Mouse (Mus musculus): ENCODE data around the gene Mgat5.

Gene Mgat5

DNA sequence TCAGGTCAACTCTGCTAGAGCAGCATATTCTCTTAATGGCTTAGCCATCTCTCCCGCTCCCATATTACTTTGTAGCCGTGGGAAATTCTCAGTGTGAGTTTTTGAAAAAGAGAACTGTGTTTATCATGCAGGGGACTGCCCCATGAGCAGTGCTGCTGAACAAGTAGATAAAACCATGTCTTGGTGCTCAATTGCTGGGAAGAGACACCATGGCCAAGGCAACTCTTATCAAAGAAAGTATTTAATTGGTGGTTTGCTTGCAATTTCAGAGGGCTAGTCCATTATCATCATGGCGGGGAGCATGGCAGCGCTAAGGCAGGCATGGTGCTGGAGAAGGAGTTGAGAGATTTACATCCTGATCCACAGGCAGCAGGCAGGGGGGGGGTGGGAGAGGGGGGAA, 54.9 kb downstream of the Mgat5 start:
- DNase-seq (ENCODE audit: low read depth, low spot score) = no peak

- DNase-seq (ENCODE audit: low read depth, low spot score) = no peak
These were observed 56.2 kb downstream of the Mgat5 start for GRCm38 (mm10) chr1:127260969-127261368.

- no peak for DNase-seq (ENCODE audit: low read depth, low spot score)
These were observed 57.5 kb downstream of the Mgat5 start for GRCm38 (mm10) chr1:127262170-127262837.

GRCm38 (mm10) chr1:127267985-127268384, 63.2 kb downstream of the Mgat5 start:
- no peak for DNase-seq (ENCODE audit: low read depth, low spot score)

- no peak for DNase-seq (ENCODE audit: low read depth, low spot score)
These were observed 64.5 kb downstream of the Mgat5 start for GRCm38 (mm10) chr1:127269343-127269742.

DNA sequence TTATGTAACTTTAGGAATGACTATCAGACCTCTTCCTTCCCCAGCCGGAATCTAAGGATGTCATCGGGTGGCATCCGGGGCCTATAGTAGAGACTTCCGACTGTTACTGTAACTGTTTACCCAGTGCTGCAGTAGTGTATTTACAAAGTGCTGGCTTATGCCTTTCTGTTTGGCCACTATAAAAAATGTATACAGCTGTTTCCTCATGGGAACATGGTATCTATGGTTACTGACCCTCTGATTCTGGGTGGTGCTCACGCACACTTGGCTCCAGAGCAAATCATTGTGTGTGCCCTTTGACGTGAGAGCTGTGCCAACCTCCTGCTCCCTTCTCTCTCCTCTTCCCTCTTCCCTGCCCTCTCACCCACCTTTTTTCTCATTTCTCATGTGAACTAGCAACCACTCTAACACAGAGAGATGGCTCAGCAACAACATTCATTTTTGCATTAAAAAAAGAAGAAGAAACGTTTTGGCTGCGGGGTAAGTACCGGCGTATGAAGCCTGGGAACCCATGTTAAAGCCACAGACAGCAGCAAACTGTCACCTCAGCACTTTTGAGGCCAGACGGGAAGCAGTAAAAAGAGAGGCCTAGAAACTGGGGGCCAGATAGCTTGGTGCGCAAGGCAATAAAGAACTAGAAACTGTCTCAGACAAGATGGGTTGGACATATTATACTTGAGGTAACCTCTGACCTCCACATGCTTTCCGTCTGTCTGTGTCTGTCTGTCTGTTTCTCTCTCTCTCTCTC, 65.6 kb downstream of the Mgat5 start:
- no peak for DNase-seq (ENCODE audit: low read depth, low spot score)

GRCm38 (mm10) chr1:127271156-127271555, 66.3 kb downstream of the Mgat5 start:
- DNase-seq (ENCODE audit: low read depth, low spot score) = no peak

DNA sequence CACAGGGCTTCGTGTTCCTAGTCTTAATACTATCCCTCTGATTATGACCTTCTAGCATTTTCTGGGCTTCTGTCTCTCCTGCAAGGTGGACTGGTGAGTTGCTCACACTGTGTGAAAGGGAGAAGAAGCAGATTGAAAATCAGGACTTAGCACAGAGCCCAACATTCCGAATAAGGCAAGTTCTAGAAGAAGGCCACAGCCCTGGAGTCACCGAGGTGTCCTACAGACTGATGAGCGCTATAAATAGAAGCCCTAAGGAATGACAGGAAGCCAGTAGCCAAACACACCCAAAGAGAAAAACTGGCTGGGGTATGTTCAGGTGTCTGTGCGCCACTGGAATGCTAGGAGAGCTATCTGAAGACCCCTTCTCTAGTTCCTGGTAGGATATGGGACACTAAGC, 68.5 kb downstream of the Mgat5 start:
- DNase-seq (ENCODE audit: low read depth, low spot score) = no peak

DNA sequence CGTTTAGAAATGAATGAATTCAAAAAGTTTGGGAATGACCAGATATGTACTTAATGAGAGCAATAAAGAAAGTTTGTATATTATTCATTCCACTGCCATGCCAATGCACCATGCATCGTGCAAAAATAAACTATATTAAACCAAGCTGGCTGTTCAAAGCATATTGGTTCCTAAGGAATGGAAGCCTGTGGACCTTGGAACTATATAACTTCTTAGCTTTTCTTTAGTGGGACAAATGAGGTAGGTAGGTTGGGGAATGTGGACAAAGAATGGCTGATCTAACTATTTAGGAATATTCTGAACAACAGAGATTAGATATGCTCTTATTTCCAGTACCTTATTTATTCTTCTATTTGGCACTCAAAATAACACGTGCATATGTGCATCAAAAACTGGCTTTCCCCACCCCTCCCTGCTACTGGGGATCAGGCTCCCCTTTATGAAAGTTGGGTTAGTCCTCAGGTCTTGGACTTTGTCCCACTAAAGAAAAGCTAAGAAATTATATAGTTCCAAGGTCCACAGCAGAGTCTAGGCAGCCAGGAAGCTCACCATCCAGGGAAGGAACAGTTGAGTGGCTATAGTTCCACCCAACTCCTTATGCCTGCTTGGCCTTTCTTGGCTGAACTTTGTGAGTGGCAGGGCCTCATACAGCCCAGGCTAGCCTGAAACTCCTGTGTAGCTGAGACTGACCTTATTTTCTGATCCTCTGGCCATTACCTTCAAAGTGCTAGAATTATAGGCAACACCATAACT, 70.9 kb downstream of the Mgat5 start:
- DNase-seq (ENCODE audit: low read depth, low spot score) = no peak

GRCm38 (mm10) chr1:127278067-127278466, 73.3 kb downstream of the Mgat5 start:
- no peak for DNase-seq (ENCODE audit: low read depth, low spot score)

GRCm38 (mm10) chr1:127280256-127280655, 75.4 kb downstream of the Mgat5 start:
- DNase-seq (ENCODE audit: low read depth, low spot score) = no peak

DNA sequence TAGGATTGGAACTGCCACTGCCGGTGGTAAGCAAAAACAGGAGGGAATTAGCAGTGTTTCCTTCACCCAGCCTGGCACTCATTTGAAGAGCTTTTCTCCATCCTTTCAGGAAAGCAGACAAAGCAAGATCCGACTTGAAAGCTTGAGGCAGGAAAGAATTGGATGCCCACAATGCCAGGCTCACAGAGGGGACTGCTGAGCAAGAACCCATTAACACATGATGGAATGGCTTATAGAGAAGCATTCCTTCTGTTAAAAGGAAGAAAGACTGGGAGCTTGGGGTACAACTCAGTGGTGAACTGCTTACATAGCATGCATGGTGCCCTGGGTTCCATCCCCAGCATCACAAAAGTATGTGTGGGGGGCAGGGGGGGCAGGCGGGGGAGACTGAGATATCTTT, 80.2 kb downstream of the Mgat5 start:
- DNase-seq (ENCODE audit: low read depth, low spot score) = no peak

GRCm38 (mm10) chr1:127287505-127287904, 82.7 kb downstream of the Mgat5 start:
- DNase-seq (ENCODE audit: low read depth, low spot score) = no peak

- no peak for DNase-seq (ENCODE audit: low read depth, low spot score)
These were observed 86.1 kb downstream of the Mgat5 start for GRCm38 (mm10) chr1:127290879-127291278.

GRCm38 (mm10) chr1:127291721-127292120, 86.9 kb downstream of the Mgat5 start:
- DNase-seq (ENCODE audit: low read depth, low spot score) = no peak

DNA sequence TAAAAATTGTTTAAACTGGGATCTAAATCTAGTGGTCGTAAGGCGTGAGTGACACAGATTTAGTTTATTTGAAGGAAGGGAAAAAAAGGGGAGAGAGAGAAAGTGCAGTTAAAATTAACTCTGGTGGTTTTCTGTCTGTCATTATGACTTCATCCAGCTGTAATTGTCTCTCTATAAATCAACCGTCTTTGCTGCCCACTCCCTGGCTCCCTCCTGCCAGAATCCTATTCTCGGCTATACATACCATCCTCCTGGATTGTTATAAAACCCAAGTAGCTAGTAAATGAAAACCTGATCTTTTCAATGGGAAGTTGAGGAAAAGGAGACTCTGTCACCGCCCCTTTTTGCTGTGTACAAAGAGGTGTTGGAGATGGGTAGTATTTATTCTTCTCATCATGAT, 88.5 kb downstream of the Mgat5 start:
- no peak for DNase-seq (ENCODE audit: low read depth, low spot score)

DNA sequence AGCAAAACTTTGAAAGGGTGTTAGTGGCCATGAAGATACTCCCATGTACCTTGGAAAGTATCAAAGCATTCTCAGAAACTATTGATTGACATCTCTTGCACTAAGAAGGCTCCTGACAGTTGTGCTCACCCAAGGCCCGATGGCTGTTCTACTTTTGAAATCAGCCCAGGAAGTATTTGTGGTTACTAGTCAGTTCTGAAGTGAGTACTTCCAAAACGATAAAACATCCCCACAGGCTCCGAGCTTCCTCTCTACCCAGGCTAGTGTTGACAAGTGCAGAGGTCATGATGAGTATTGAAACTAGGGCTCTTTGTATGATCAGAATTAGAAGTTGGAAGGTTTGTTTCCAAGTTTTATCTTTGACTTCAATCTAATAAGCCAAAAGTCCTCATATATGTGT, 92.0 kb downstream of the Mgat5 start:
- DNase-seq (ENCODE audit: low read depth, low spot score) = no peak

DNA sequence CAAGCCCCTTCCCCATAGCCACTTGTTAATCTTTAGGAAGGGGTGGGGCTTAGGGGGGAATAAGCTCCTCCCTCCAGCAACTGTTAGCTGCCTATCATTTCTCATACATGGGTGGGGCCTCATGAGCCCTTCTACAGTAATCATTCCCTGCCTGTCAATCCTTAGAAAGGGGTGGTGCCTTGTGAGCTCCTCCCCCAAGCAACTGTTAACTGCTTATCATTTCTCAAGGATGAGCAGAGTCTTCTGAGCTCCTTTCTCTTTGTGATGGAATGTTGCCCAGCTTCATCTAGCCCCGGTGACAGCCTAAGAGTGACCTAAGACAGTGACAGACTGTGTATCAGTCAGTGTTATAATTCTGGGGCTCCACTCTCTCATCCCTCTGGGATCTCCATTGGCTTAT, 95.0 kb downstream of the Mgat5 start:
- no peak for DNase-seq (ENCODE audit: low read depth, low spot score)

DNA sequence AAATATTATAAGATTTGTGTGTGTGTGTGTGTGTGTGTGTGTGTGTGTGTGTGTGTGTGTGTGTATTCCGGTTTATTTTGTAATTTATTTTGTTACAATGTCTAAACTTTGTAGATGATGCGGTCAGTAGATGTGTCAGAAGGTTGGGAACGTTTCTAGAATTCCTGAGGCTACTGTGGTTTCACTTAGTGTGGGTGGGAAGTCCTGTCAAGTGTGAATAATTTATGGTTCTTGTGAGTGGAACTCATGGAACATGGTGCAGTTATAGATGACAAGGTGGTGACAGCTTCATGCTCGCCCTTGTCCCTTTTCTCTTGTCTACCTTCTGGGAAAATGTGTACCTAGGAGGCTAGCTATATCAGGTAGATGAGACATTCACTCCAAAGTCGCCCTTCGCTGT, 96.2 kb downstream of the Mgat5 start:
- DNase-seq (ENCODE audit: low read depth, low spot score) = no peak

- DNase-seq (ENCODE audit: low read depth, low spot score) = no peak
These were observed 97.8 kb downstream of the Mgat5 start for GRCm38 (mm10) chr1:127302620-127303019.

DNA sequence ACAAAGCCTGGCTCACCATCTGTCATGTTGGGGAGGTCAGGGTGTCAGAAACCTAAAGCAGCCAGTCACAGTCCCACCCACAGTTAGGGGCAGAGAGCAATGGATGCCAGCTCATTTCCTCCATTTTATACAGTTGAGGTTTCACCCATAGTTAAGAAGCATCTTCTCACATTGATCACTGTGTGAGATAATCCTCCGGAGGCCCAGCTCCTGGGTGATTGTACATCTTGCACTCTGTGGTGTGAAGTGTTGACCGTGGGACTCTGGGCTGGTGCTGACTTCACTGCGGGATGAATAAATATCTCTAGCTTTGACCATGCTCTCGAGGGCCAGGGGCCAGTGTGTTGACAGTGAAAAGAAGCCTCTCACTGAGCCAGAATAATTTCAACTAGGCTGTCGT, 99.0 kb downstream of the Mgat5 start:
- no peak for DNase-seq (ENCODE audit: low read depth, low spot score)

- DNase-seq (ENCODE audit: low read depth, low spot score) = no peak
These were observed 99.5 kb downstream of the Mgat5 start for GRCm38 (mm10) chr1:127304281-127304680.

- DNase-seq (ENCODE audit: low read depth, low spot score) = no peak
These were observed 100.8 kb downstream of the Mgat5 start for GRCm38 (mm10) chr1:127305582-127305981.
